Mouse (Mus musculus): ENCODE data around the gene Shisal2b.

The Shisal2b gene

DNA sequence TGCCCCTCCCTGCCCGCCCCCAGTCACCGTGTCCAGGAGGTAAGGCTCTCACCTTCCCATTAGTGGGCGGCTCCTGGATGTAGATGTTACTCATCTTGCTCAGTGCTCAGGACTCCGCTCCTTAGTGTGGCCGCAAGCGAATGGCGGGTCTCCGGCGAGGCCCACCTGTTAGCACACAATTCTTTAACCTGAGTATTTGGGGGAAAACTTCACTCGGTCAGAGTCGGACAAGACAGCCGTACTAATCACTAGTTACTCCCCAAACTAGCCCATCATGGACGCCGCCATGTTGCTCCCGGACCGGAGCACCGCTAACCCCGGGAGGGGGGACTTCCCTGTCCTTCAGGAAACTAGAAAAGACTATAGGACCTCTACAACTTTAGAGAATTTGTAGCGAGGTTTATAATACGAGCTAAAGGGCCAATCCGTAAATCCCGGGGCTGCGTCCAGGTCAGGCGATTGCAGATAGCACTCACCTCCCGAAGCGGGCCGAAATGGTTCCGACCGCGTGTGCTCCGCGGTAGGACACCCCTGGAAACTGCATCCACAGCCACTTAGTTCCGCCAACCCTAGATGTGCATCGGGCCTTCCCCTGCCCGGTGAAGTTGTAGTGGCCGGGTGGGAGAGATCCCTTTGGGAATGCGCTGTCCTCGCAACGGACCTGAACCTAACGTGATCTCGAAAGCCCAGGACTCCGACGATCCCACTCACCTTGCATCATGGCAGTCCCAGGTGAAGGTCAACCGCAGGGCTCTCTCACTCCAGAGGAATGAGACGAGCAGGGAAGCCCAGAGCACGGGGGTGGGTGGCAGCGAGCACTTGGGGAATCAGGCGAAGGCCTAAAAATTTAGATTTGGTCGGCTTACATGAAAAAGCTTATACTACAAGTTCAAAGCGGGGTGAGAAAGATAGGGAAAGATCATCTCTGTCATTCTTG, 46.8 kb downstream of the Shisal2b start, which contains the start of gene Cwc27:
TSS of gene Cwc27 (minus strand) at position 508 of the 937 bp plus-strand sequence.
- intact Hi-C loops (cut with DNase I), result no loop called here

DNA sequence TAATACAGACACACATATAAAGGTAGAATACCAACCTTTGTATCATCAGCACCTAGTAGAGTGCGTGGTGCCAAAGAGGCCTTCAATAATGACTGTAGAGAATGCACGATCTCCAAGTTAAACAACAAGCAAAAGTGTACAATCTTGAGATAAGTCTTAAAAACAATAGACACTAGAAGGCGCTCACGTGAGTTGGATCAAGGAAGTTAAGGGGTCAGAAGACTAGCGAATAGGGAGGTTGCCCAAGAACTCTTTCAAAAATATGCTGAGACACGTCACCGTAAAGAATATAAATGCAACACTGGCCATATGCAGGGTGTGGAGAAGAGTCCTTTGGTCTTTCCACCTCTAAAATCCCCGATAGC, 47.4 kb downstream of the Shisal2b start:
- intact Hi-C loops (cut with DNase I), result no loop called here

DNA sequence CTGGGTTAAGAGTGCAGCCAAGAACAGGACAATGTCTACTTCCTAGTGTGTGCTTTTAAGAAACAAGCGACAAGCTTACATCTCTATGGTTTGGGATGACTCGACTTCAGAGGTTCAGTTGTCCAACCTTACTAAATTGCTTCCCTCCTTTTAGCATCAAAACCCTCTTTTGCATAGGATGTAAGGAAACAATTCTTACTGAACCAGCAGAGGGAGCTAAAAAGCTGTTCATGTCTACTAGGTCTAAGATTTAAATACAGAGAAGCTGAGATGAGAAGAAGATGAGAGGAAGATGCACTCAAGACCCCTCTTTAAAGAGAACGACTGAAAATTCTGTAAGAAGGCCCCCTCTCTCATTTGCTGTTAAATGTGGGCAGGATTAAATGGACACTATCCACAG, 58.0 kb downstream of the Shisal2b start:
- intact Hi-C loops (cut with DNase I), result loop anchor here (2.0 kb wide), 1 partner anchor 135 kb away; no protein-coding TSS in a partner anchor

DNA sequence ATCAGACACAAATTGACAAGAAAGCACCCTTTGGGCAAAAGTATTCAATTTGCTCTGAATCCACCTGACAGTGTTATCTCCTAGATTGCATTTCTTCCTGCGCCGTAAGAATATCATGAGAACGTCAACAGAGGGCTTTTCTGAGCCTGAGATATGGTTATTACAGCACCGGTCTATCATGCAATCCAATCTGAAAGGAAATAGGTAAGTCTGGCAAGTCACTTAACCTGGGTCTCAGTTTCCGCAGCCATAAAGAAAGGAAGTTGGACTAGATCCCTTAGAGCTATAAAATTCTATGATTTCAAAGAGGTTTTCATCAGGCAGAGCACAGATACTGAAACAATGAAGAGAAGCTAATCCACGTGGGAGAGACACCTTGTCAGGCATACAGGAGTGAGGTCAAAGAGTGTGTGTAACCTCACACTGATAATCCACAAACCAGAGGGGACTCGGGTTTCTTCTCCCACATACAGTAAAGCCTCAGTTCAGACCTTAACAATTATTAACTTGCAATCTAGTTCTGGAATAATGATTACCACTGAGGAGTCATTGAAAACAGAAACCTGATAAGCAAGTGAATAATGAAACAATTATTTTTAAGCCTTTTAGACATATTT, 64.0 kb downstream of the Shisal2b start:
- intact Hi-C loops (cut with DNase I), result no loop called here

DNA sequence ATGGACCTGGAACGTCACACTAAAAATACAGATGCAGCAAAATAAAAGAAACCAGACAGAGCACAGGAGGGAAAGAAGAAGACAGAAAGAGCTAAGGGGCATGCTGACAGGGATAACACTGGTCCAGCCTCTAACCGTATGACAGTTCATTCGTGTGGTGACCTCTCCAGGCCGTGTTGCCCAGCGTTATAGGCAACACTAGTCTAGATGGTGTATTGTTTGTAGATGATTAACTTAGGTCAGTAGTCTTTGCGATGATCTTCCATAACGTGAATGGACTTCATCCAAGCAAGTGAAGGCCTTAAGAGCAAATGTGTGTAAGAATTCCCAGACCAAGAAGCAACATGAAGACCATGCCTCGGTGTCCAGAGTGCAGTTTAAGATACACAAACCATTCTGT, 64.6 kb downstream of the Shisal2b start:
- intact Hi-C loops (cut with DNase I), result no loop called here
